Mouse (Mus musculus) lung, postnatal 0 days (tissue): Measurements from ENCODE around the gene Plxdc1. TPM values are rescaled to one million over a fixed set of nuclear protein-coding genes. Genes with fewer than 3 reads are reported as not detected.

Experiments
- ATAC-seq: fragments of 200-750 bp; cut with Nextera tagmentation; 2 replicates; pipeline ENCODE4 v1.8.0; 2017; ENCODE audit warnings: moderate library complexity
- DNase-seq: peaks from one replicate; pipeline ENCODE4 v3.0.0-alpha.2; 2016; ENCODE audit warnings: low spot score
- H3K27ac ChIP-seq: fragments of 300-500 bp; sonication (generic); 2 replicates; pipeline ENCODE4 v1.5.1; 2014; ENCODE audit warnings: antibody characterized with exemption, mild to moderate bottlenecking, low read length, mixed read lengths
- H3K27me3 ChIP-seq: fragments of 300-500 bp; sonication (generic); replicated peaks from 2 replicates; pipeline ENCODE4 v1.6.1; 2014; ENCODE audit warnings: low read length, mixed read lengths; ENCODE audit not compliant: insufficient read depth
- H3K36me3 ChIP-seq: fragments of 300-500 bp; sonication (generic); 2 replicates; pipeline ENCODE4 v1.6.1; 2014; ENCODE audit warnings: low read length, mixed read lengths; ENCODE audit not compliant: insufficient read depth
- H3K4me1 ChIP-seq: fragments of 300-500 bp; sonication (generic); 2 replicates; pipeline ENCODE4 v1.6.1; 2014; ENCODE audit warnings: antibody characterized with exemption, low read depth, low read length, mixed read lengths; ENCODE audit not compliant: insufficient read depth
- H3K4me2 ChIP-seq: fragments of 300-500 bp; sonication (generic); replicated peaks from 2 replicates; pipeline ENCODE4 v1.6.1; 2014; ENCODE audit warnings: low read depth, mild to moderate bottlenecking, low read length, moderate library complexity, mixed read lengths
- H3K4me3 ChIP-seq: fragments of 300-500 bp; sonication (generic); 2 replicates; pipeline ENCODE4 v1.5.1; 2014; ENCODE audit warnings: low read depth, low read length
- H3K9ac ChIP-seq: fragments of 300-500 bp; sonication (generic); replicated peaks from 2 replicates; pipeline ENCODE4 v1.6.1; 2014; ENCODE audit warnings: low read depth, mild to moderate bottlenecking
- H3K9me3 ChIP-seq: fragments of 300-500 bp; sonication (generic); 2 replicates; pipeline ENCODE4 v1.6.1; 2016; ENCODE audit warnings: low read length, mixed read lengths
- CTCF ChIP-seq: IDR thresholded peaks from 2 replicates; pipeline ENCODE4 v1.5.1; 2016; ENCODE audit warnings: antibody characterized with exemption, mild to moderate bottlenecking
- EP300 ChIP-seq: IDR thresholded peaks from 2 replicates; pipeline ENCODE4 v1.6.1; 2016; ENCODE audit warnings: antibody characterized with exemption, mild to moderate bottlenecking, control low read depth
- WGBS: fragments of 180-500 bp; shearing (Covaris S2); extraction: QIAGEN DNeasy Blood & Tissue Kit; methylation state at CpG from one replicate; pipeline ENCODE4 v1.1.7; 2014; 5-methylcytosine and 5-hydroxymethylcytosine counted together
- polyA plus RNA-seq: library from polyadenylated mRNA; unstranded; fragments of >200 nt; fragmentation: Nextera tagmentation; extraction: Ambion mirVana; gene quantifications from 2 replicates; pipeline ENCODE4 v1.2.1, GENCODE M21; 2015

Gene Plxdc1
- polyA plus RNA-seq, 1 experiment from 2014 or later, result 1.7 TPM

DNA sequence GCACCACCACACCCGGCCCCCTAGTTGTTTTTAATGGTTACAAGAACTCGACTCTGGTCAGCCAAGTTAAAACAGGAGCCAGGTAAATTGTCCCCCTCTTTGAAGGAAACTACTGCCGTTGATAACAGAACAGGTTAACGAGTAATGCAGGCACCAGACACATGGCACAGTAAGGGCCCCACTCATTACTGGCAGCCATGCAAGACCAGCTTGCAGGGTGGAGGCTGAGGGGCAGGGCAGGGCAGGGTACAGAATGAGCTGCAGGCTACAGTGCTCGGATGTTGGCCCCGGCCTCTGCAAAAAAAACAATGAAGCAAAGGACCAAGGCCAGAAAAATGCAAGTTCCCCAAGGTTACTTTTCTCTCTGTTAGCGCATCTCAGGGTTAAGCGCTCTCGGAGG is 62.6 kb downstream of the Plxdc1 start:
- Histone ChIP-seq H3K27ac (no peak overlapping the region), H3K4me3 (no peak overlapping the region), H3K4me2 (no peak overlapping the region), H3K4me1 (no peaks in the 10 kb centered on the region), H3K9ac (no peak overlapping the region), H3K9me3 (no peaks in the 10 kb centered on the region), H3K36me3 (no peaks in the 10 kb centered on the region), H3K27me3 (no peaks in the 10 kb centered on the region)
- no peak for ATAC-seq
- no peak for DNase-seq
- 75% methylated on average over 9 of the region's 9 CpGs for WGBS
- no peak for TF ChIP-seq EP300

DNA sequence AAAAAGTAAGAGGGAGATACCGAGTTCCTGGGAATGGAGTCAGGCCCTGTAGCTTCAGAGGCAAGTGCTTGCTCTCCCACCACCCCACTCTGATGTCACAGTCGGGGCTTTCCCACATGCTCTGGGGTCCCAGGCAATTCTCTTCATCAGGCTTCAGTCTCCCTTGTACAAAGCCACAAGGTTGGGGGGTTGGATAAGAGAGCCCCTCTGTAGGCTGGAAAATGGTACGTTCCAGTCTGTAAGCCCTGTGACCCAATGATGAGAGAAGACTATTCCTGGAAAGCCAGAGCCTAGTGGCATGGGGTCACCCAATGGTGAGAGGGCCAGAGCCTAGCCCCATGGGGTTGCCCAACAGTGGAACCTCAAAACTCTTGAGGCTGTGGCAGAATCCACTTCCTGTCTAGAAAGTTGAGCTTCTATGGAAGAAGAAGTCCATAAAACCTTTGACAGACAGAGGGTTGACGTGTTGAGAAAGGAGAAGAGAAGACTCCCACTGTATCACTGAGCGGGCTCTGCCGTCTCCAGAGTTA is 70.2 kb downstream of the Plxdc1 start:
- Histone ChIP-seq H3K4me1 (no peaks in the 10 kb centered on the region), H3K27ac (no peak overlapping the region), H3K36me3 (no peaks in the 10 kb centered on the region), H3K9ac (no peak overlapping the region), H3K9me3 (no peaks in the 10 kb centered on the region), H3K4me3 (no peak overlapping the region), H3K27me3 (no peaks in the 10 kb centered on the region), H3K4me2 (no peak overlapping the region)
- no peak for ATAC-seq
- 84% methylated on average over 6 of the region's 6 CpGs for WGBS
- peak; percentile 7 for DNase-seq
- TF ChIP-seq CTCF (no peak), EP300 (no peak)

DNA sequence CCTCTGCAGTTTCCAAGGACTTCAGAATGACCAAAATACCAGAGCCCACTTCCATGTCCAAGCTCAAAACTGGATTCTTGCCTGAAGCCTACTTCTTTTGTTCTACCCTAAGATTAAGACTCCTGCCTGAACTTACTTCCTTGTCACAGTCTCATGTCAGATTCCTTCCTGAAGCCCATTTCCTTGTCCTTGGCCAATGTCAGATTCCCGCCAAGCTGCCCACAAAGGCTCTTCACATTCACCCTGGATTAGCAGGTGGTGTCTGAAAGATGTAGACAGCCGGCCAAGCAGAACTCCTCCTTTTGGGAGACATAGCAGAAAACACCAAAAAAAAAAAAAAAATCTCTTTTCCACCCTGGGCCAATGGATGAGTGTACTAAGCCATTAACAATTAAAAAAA is 70.8 kb downstream of the Plxdc1 start:
- 64% methylated on average over 2 of the region's 2 CpGs for WGBS
- Histone ChIP-seq H3K27me3 (no peaks in the 10 kb centered on the region), H3K9ac (no peak overlapping the region), H3K27ac (no peak overlapping the region), H3K4me1 (no peaks in the 10 kb centered on the region), H3K36me3 (no peaks in the 10 kb centered on the region), H3K4me3 (no peak overlapping the region), H3K4me2 (no peak overlapping the region), H3K9me3 (no peaks in the 10 kb centered on the region)
- TF ChIP-seq EP300 (no peak), CTCF (no peak)
- ATAC-seq (no peak), DNase-seq (no peak)

DNA sequence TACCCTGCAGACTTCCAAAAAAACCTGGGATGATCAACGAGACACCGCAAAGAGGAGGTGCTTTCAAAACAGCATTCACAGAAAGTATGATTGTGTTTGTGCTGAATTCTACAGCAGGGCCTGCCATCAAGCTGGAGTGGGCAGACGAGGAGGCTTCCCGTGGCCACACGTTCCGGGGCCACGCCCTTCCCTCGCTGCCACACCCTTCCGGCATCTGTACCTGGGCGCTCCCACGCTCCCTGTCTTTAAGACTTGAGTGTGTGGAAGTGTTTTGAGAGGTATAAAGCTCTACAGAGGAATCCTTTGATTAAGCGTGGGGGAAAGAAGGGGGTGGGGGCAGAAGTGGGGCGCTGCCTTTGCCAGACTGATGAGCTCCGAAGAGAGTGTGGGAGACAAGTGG is 73.1 kb downstream of the Plxdc1 start:
- Histone ChIP-seq H3K9me3 (no peaks in the 10 kb centered on the region), H3K4me2 (no peak overlapping the region), H3K27ac (no peak overlapping the region), H3K4me1 (no peaks in the 10 kb centered on the region), H3K27me3 (no peaks in the 10 kb centered on the region), H3K36me3 (no peaks in the 10 kb centered on the region), H3K9ac (no peak overlapping the region), H3K4me3 (no peak overlapping the region)
- TF ChIP-seq EP300 (no peak), CTCF (no peak)
- 68% methylated on average over 14 of the region's 14 CpGs for WGBS
- ATAC-seq, result no peak
- no peak for DNase-seq

DNA sequence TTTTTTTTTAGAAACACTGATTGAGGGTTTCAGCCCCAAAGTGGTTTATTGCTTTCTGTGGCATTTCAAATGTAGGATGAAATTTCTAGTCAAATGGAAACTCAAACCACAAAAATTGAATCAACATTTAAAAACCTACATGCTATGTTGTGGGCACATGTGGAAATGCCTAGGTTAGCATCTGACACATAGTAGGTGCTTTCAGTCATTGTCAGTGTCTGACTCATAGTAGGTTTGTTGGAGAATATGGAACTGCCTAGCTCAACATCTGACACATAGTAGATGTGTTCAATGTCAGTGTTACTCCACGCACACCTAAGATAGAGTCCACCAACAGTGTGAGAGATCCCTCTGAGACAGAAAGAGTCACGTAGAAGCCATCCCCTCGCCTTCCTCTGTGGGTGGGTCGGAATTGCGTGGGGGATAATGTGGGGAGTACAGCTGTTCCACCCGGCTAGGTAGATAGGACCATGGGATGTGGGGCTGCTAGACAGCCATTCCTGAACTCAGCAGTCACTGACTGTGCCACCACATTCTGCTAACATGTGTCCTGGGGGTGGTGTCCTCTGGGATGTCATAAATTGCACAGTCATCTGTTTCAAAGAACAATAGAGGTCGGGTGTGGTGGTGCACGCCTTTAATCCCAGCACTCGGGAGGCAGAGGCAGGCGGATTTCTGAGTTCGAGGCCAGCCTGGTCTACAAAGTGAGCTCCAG is 77.5 kb downstream of the Plxdc1 start:
- Histone ChIP-seq H3K4me1 (no peaks in the 10 kb centered on the region), H3K36me3 (no peaks in the 10 kb centered on the region), H3K9me3 (no peaks in the 10 kb centered on the region), H3K4me3 (no peak overlapping the region), H3K27ac (no peak overlapping the region), H3K9ac (no peak overlapping the region), H3K27me3 (no peaks in the 10 kb centered on the region), H3K4me2 (no peak overlapping the region)
- 84% methylated on average over 11 of the region's 11 CpGs for WGBS
- ATAC-seq, result no peak
- TF ChIP-seq EP300 (no peak), CTCF (no peak)
- DNase-seq, result no peak

DNA sequence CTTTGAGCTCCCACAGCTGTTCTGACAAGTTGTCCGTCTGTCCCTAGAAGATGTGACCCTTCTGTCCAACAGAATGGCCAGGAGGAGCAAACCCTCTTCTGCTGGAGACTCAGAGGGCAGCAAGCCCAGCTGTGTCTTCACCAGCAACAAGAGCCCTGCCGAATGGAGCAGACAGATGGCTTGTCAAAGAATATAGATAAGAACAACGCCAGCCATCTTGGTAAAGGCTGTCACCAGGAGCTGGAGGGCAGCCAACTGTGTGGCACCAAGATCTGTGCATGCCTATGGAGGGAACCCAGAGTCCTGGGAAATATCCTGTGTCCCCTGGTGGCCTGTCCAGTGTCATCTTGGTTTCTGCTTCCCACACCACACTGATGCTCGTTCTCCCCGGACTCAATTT is 78.3 kb downstream of the Plxdc1 start:
- ATAC-seq, result no peak
- 66% methylated on average over 5 of the region's 5 CpGs for WGBS

More for the DNA sequence above, 78.3 kb downstream of the Plxdc1 start:
- H3K4me3 ChIP-seq, result no peak overlapping the region
- no peaks in the 10 kb centered on the region for H3K9me3 ChIP-seq
- TF ChIP-seq CTCF (no peak), EP300 (no peak)
- H3K27ac ChIP-seq, result no peak overlapping the region
- H3K4me2 ChIP-seq, result no peak overlapping the region
- H3K9ac ChIP-seq, result no peak overlapping the region
- no peak for DNase-seq
- no peaks in the 10 kb centered on the region for H3K36me3 ChIP-seq
- H3K4me1 ChIP-seq, result no peaks in the 10 kb centered on the region
- no peaks in the 10 kb centered on the region for H3K27me3 ChIP-seq
